Comparison of ENCODE assay signal across 7 mouse cellular contexts in the genomic region with DNA sequence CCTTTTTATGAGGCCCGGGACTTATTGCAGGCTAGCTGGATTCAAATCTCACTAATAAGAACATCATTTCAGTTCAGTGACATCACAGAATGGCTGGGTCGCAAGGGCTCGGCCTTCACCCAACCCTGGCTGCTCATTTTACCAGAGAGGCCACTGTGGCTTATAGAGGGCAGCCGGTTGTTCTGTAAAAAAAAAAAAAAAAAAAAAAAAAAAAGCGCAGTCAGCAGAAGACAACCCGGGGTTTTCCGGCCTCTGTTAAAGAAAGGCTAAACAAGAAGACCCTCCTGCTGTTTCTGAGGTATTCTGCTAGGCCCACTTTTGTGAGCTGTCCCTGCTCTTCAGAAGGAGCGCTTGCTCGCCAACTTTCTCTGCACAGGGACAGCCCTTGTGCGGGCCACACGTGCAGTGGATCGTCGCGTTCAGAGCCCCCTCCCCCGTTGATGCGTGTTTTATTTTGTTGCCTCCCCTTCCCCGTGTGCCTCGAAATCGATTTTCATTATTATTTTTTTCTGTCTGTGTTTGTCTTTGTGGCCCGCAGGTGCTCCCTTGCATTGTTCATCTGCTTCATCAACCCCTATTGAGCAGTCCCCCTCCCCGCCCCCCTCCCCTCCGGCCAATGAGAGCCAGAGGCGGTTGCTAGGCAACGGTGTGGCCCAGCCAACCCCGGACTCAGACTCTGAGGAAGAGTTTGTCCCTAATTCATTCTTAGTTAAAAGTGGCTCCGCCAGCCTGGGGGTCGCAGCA.
DNase-seq lines count a peak whose midpoint lies in the region; ATAC-seq and TF ChIP-seq lines count a peak whose summit lies in the region.

No protein-coding gene starts in this region.

- peak; percentile 57 for DNase-seq in lung, postnatal 0 days (ENCODE audit: low spot score)
- DNase-seq in lung, adult 18-20 months, result no peak
- peak; percentile 93 for DNase-seq in embryo, embryonic 10 days (ENCODE audit: low spot score)
- peak; percentile 82 for DNase-seq in forelimb bud, embryonic 11.5 days (ENCODE audit: low read depth, low spot score)
- peak; percentile 63 for DNase-seq in ovary, postnatal 36 days (ENCODE audit: low spot score)
- DNase-seq in frontal cortex, postnatal 14 days (ENCODE audit: low spot score in 2 of 2), result no peak

- H3K9ac ChIP-seq in lung, postnatal 0 days (replicated peaks; ENCODE audit: low read depth), result no peak overlapping the region
- peak overlapping the region; percentile 52 for H3K9ac ChIP-seq in limb, embryonic 12.5 days (replicated peaks)

- WGBS in lung, postnatal 0 days, result 4% methylated on average over 27 of the region's 27 CpGs
- 1% methylated on average over 26 of the region's 27 CpGs for WGBS in limb, embryonic 12.5 days

- no peaks in the 10 kb centered on the region for H3K4me1 ChIP-seq in lung, postnatal 0 days (ENCODE audit: insufficient read depth, low read depth, low read length)
- H3K4me1 ChIP-seq in limb, embryonic 12.5 days (replicated peaks), result peaks cover 49% of the 10 kb centered on the region

- no peak overlapping the region for H3K4me3 ChIP-seq in lung, postnatal 0 days (ENCODE audit: low read depth, low read length)
- peak overlapping the region; percentile 44 for H3K4me3 ChIP-seq in limb, embryonic 12.5 days (replicated peaks)

- no peak for TF ChIP-seq EP300 in lung, postnatal 0 days (IDR thresholded peaks at IDR 0.05)

- peak overlapping the region; percentile 30 for H3K4me2 ChIP-seq in lung, postnatal 0 days (replicated peaks; ENCODE audit: low read depth, low read length)
- H3K4me2 ChIP-seq in limb, embryonic 12.5 days, result peak overlapping the region; percentile 78

- H3K36me3 ChIP-seq in lung, postnatal 0 days (ENCODE audit: insufficient read depth, low read length), result no peaks in the 10 kb centered on the region
- no peaks in the 10 kb centered on the region for H3K36me3 ChIP-seq in limb, embryonic 12.5 days

- no peak for TF ChIP-seq CTCF in lung, postnatal 0 days (IDR thresholded peaks at IDR 0.05)

- H3K9me3 ChIP-seq in lung, postnatal 0 days (ENCODE audit: low read length), result no peaks in the 10 kb centered on the region
- H3K9me3 ChIP-seq in limb, embryonic 12.5 days, result no peaks in the 10 kb centered on the region

- no peaks in the 10 kb centered on the region for H3K27me3 ChIP-seq in lung, postnatal 0 days (replicated peaks; ENCODE audit: insufficient read depth, low read length)
- H3K27me3 ChIP-seq in limb, embryonic 12.5 days, result peaks cover 10% of the 10 kb centered on the region

- ATAC-seq in lung, postnatal 0 days, result peak; percentile 65
- peak; percentile 76; the same call in 1 of the 2 replicates for ATAC-seq in limb, embryonic 12.5 days (ENCODE audit: insufficient number of reproducible peaks, insufficient read depth, low FRiP score, low TSS enrichment, low read depth)

- no peak overlapping the region for H3K27ac ChIP-seq in lung, postnatal 0 days (ENCODE audit: low read length)
- peak overlapping the region; percentile 50; the same call in 1 of the 2 replicates for H3K27ac ChIP-seq in limb, embryonic 12.5 days

Comparison
In these comparisons a context has a peak if more than half of its experiments do, and no peak if none do; other contexts are left out.
1. DNase-seq: peak in lung, postnatal 0 days (single experiment), embryo, embryonic 10 days (single experiment), forelimb bud, embryonic 11.5 days (single experiment) and ovary, postnatal 36 days (single experiment); none in lung, adult 18-20 months (0 of 2) and frontal cortex, postnatal 14 days (0 of 2).